Mouse (Mus musculus) ES-Bruce4 (cell line): ENCODE results near the gene Phactr1.

ENCODE experiments used
- CTCF ChIP-seq: IDR thresholded peaks from one replicate; pipeline ENCODE4 v1.8.1; 2011; ENCODE audit warnings: low read depth, low read length
- EP300 ChIP-seq: IDR thresholded peaks from 2 replicates; pipeline ENCODE4 v1.6.1; 2011; ENCODE audit warnings: low read depth, low read length; ENCODE audit not compliant: insufficient read depth
- POLR2A ChIP-seq: IDR thresholded peaks from one replicate; pipeline ENCODE4 v1.8.1; 2011; ENCODE audit warnings: low read length; ENCODE audit not compliant: insufficient read depth

- TF ChIP-seq CTCF: no peak
- no peak for TF ChIP-seq POLR2A
- no peak for TF ChIP-seq EP300
Observed at GRCm38 (mm10) chr13:42887701-42888100, 207.3 kb downstream of the Phactr1 start.
